Mouse (Mus musculus) intestine, postnatal 0 days (tissue): ENCODE measurements around the gene Hhipl1. TPM values are rescaled to one million over a fixed set of nuclear protein-coding genes. Genes with fewer than 3 reads are reported as not detected.

Source experiments
- ATAC-seq: fragments of 200-750 bp; cut with Nextera tagmentation; 2 replicates; pipeline ENCODE4 v1.8.0; 2017; ENCODE audit warnings: mild to moderate bottlenecking, moderate TSS enrichment, moderate library complexity
- H3K27ac ChIP-seq: fragments of 300-500 bp; sonication (generic); 2 replicates; pipeline ENCODE4 v1.5.1; 2014; ENCODE audit warnings: mild to moderate bottlenecking, low read depth, low read length, moderate library complexity
- H3K27me3 ChIP-seq: fragments of 300-500 bp; sonication (generic); replicated peaks from 2 replicates; pipeline ENCODE4 v1.6.1; 2014; ENCODE audit warnings: low read length, mixed read lengths; ENCODE audit not compliant: control insufficient read depth, insufficient read depth
- H3K36me3 ChIP-seq: fragments of 300-500 bp; sonication (generic); 2 replicates; pipeline ENCODE4 v1.6.1; 2014; ENCODE audit warnings: mild to moderate bottlenecking, moderate library complexity; ENCODE audit not compliant: control insufficient read depth, insufficient read depth
- H3K4me1 ChIP-seq: fragments of 300-500 bp; sonication (generic); replicated peaks from 2 replicates; pipeline ENCODE4 v1.6.1; 2014; ENCODE audit warnings: antibody characterized with exemption, low read length, mixed read lengths; ENCODE audit not compliant: control insufficient read depth, insufficient read depth
- H3K4me2 ChIP-seq: fragments of 300-500 bp; sonication (generic); replicated peaks from 2 replicates; pipeline ENCODE4 v1.6.1; 2014; ENCODE audit warnings: low read depth, mild to moderate bottlenecking, moderate library complexity
- H3K4me3 ChIP-seq: fragments of 300-500 bp; sonication (generic); 2 replicates; pipeline ENCODE4 v1.5.1; 2014; ENCODE audit warnings: low read depth, low read length
- H3K9ac ChIP-seq: fragments of 300-500 bp; sonication (generic); 2 replicates; pipeline ENCODE4 v1.6.1; 2014; ENCODE audit warnings: mild to moderate bottlenecking, low read depth, low read length
- H3K9me3 ChIP-seq: fragments of 300-500 bp; sonication (generic); 2 replicates; pipeline ENCODE4 v1.6.1; 2016; ENCODE audit warnings: mixed run types; ENCODE audit not compliant: control insufficient read depth
- CTCF ChIP-seq: sonication (generic); IDR thresholded peaks from 2 replicates; pipeline ENCODE4 v1.5.1; 2016; ENCODE audit warnings: low read depth, mild to moderate bottlenecking, control low read depth, antibody characterized with exemption, moderate library complexity
- WGBS: fragments of 180-500 bp; shearing (Covaris S2); extraction: QIAGEN DNeasy Blood & Tissue Kit; methylation state at CpG from one replicate; pipeline ENCODE4 v1.1.7; 2014; 5-methylcytosine and 5-hydroxymethylcytosine counted together
- polyA plus RNA-seq: library from polyadenylated mRNA; unstranded; fragments of >200 nt; fragmentation: Nextera tagmentation; extraction: Ambion mirVana; gene quantifications from 2 replicates; pipeline ENCODE4 v1.2.1, GENCODE M21; 2015

Hhipl1 gene
- polyA plus RNA-seq, 1 experiment from 2014 or later: 0.20 TPM

GRCm38 (mm10) chr12:108320096-108320495, 14.0 kb downstream of the Hhipl1 start:
- ATAC-seq: no peak
- H3K9ac ChIP-seq: no peak overlapping the region
- no peaks in the 10 kb centered on the region; the same call in 1 of the 2 replicates for H3K36me3 ChIP-seq
- H3K9me3 ChIP-seq: no peaks in the 10 kb centered on the region
- H3K27ac ChIP-seq: no peak overlapping the region
- no peak overlapping the region for H3K4me2 ChIP-seq
- no peaks in the 10 kb centered on the region for H3K4me1 ChIP-seq
- 28% methylated on average over 8 of the region's 8 CpGs for WGBS
- TF ChIP-seq CTCF: no peak
- H3K4me3 ChIP-seq: no peak overlapping the region
- H3K27me3 ChIP-seq: peaks cover 44% of the 10 kb centered on the region

GRCm38 (mm10) chr12:108326401-108326800, 20.3 kb downstream of the Hhipl1 start:
- 58% methylated on average over 5 of the region's 5 CpGs for WGBS

GRCm38 (mm10) chr12:108327889-108328491, 21.9 kb downstream of the Hhipl1 start:
- Histone ChIP-seq H3K27me3 (peaks cover 25% of the 10 kb centered on the region), H3K27ac (no peak overlapping the region), H3K4me1 (peaks cover 5% of the 10 kb centered on the region), H3K9ac (peak overlapping the region; percentile 22; the same call in 1 of the 2 replicates), H3K36me3 (no peaks in the 10 kb centered on the region), H3K4me2 (peak overlapping the region; percentile 64), H3K9me3 (no peaks in the 10 kb centered on the region), H3K4me3 (peak overlapping the region; percentile 32)
- no peak for TF ChIP-seq CTCF
- 2% methylated on average over 58 of the region's 66 CpGs for WGBS
- ATAC-seq: peak; percentile 49

More at GRCm38 (mm10) chr12:108326401-108326800, 20.3 kb downstream of the Hhipl1 start:
- no peaks in the 10 kb centered on the region for H3K9me3 ChIP-seq
- H3K9ac ChIP-seq: no peak overlapping the region
- H3K36me3 ChIP-seq: no peaks in the 10 kb centered on the region
- H3K4me2 ChIP-seq: no peak overlapping the region
- H3K4me1 ChIP-seq: peaks cover 5% of the 10 kb centered on the region
- no peak overlapping the region for H3K4me3 ChIP-seq
- no peak for TF ChIP-seq CTCF
- H3K27me3 ChIP-seq: peaks cover 25% of the 10 kb centered on the region
- H3K27ac ChIP-seq: no peak overlapping the region
- ATAC-seq: no peak

GRCm38 (mm10) chr12:108333056-108333455, 27.0 kb downstream of the Hhipl1 start:
- Histone ChIP-seq H3K27me3 (peaks cover 33% of the 10 kb centered on the region), H3K9me3 (no peaks in the 10 kb centered on the region), H3K9ac (no peak overlapping the region), H3K4me1 (peaks cover 5% of the 10 kb centered on the region; the same call in 1 of the 2 replicates), H3K4me3 (peak overlapping the region; percentile 54), H3K27ac (no peak overlapping the region), H3K4me2 (peak overlapping the region; percentile 98), H3K36me3 (no peaks in the 10 kb centered on the region)
- under 1% methylated on average over 16 of the region's 16 CpGs for WGBS
- ATAC-seq: peak; percentile 45
- peak; percentile 98 for TF ChIP-seq CTCF

GRCm38 (mm10) chr12:108333481-108333882, 27.4 kb downstream of the Hhipl1 start:
- H3K9me3 ChIP-seq: no peaks in the 10 kb centered on the region
- H3K4me1 ChIP-seq: peaks cover 3% of the 10 kb centered on the region; the same call in 1 of the 2 replicates
- H3K36me3 ChIP-seq: no peaks in the 10 kb centered on the region
- peak overlapping the region; percentile 54 for H3K4me3 ChIP-seq
- ATAC-seq: peak; percentile 39
- H3K9ac ChIP-seq: no peak overlapping the region
- H3K4me2 ChIP-seq: peak overlapping the region; percentile 98
- WGBS: 1% methylated on average over 22 of the region's 22 CpGs
- peaks cover 29% of the 10 kb centered on the region for H3K27me3 ChIP-seq
- 0 out of 2 replicates have a peak overlapping the region, but pooled peaks have one; percentile 17 for H3K27ac ChIP-seq
- no peak for TF ChIP-seq CTCF

GRCm38 (mm10) chr12:108333895-108334445, 27.9 kb downstream of the Hhipl1 start, which contains the start of gene Cyp46a1:
TSS of gene Cyp46a1 (plus strand) at chr12:108334381.
- 0 out of 2 replicates have a peak within 1 kb of the TSS, but pooled peaks have one; percentile 17 for H3K27ac ChIP-seq
- no peaks in the 10 kb centered on the region for H3K9me3 ChIP-seq
- H3K9ac ChIP-seq: 0 out of 2 replicates have a peak within 1 kb of the TSS, but pooled peaks have one; percentile 26
- TF ChIP-seq CTCF: peak; percentile 60
- H3K4me2 ChIP-seq: peak within 1 kb of the TSS; percentile 98
- WGBS: under 1% methylated on average over 48 of the region's 56 CpGs
- H3K4me1 ChIP-seq: peaks cover 3% of the 10 kb centered on the region; the same call in 1 of the 2 replicates
- no peaks in the 10 kb centered on the region for H3K36me3 ChIP-seq
- H3K4me3 ChIP-seq: peak within 1 kb of the TSS; percentile 54
- ATAC-seq: peak; percentile 95
- H3K27me3 ChIP-seq: peaks cover 25% of the 10 kb centered on the region
